ENCODE assay signal across 14 mouse cellular contexts in the genomic region with DNA sequence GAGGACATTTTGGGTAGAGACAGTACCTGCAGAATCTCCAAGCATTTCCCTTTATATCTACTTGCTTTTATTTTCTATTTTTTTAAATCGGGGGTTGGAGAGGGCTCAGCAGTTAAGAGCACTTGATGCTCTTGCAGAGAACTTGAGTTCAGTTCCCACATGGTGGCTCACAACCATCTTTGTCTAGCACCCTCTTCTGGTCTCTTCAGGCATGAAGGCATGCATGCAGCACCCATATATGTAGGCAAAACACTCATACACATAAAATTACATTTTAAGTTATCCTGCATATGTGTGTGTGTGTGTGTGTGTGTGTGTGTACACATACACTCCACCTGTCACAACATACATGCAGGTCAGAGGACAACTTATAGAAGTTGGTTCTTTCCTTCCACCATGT.
"Had no signal": no experiment of that assay in that cellular context is flagged by ENCODE, and none has a peak within 500 bp of the region (broad histone marks: within the 10 kb centered on the region; RNA-seq: fewer than 3 reads in every experiment).

No protein-coding gene starts in this region.

- H3K9ac ChIP-seq: kidney, embryonic 15.5 days; liver, embryonic 15.5 days; midbrain, embryonic 12.5 days; neural tube, embryonic 15.5 days had no signal

- H3K27ac ChIP-seq: kidney, embryonic 15.5 days; limb, embryonic 10.5 days; liver, embryonic 15.5 days; macrophage; midbrain, embryonic 12.5 days; neural tube, embryonic 15.5 days; stomach, postnatal 0 days had no signal

- ATAC-seq: midbrain, embryonic 16.5 days had no signal

- H3K27me3 ChIP-seq: kidney, embryonic 15.5 days; liver, embryonic 15.5 days; megakaryocyte, embryonic 14.5 days; midbrain, embryonic 12.5 days; neural tube, embryonic 15.5 days had no signal

- DNase-seq: kidney, adult 2 months; kidney, postnatal 25 days; lung, adult 2 months; lung, postnatal 10 days had no signal

- H3K4me2 ChIP-seq: kidney, embryonic 15.5 days; liver, embryonic 11.5 days; liver, embryonic 15.5 days; midbrain, embryonic 12.5 days; neural tube, embryonic 15.5 days had no signal

- H3K4me3 ChIP-seq: kidney, embryonic 15.5 days; limb, embryonic 10.5 days; liver, embryonic 15.5 days; megakaryocyte, embryonic 14.5 days; midbrain, embryonic 12.5 days; neural tube, embryonic 15.5 days had no signal

- H3K4me1 ChIP-seq: kidney, embryonic 15.5 days; limb, embryonic 10.5 days; liver, embryonic 15.5 days; midbrain, embryonic 12.5 days; neural tube, embryonic 15.5 days had no signal

- H3K9me3 ChIP-seq: kidney, embryonic 15.5 days; limb, embryonic 10.5 days; liver, embryonic 15.5 days; megakaryocyte, embryonic 14.5 days; midbrain, embryonic 12.5 days; neural tube, embryonic 15.5 days had no signal
